Mouse (Mus musculus) lung, adult 2 months (tissue): ENCODE measurements around the gene Syndig1.

Experiments
- CTCF ChIP-seq: fragments of 200-500 bp; IDR thresholded peaks from 2 replicates; pipeline ENCODE4 v1.5.1; 2011; ENCODE audit warnings: mild to moderate bottlenecking, low read length, control low read depth; ENCODE audit not compliant: insufficient read depth
- POLR2A ChIP-seq: fragments of 200-500 bp; IDR thresholded peaks from 2 replicates; pipeline ENCODE4 v1.6.1; 2011; ENCODE audit warnings: low read depth, mild to moderate bottlenecking, control low read depth, low read length, borderline replicate concordance; ENCODE audit errors: extremely low read depth

- TF ChIP-seq CTCF: no peak
- TF ChIP-seq POLR2A: no peak
These were observed 7.6 kb downstream of the Syndig1 start for GRCm38 (mm10) chr2:149836471-149837135.
